Mouse (Mus musculus): ENCODE results near the gene Zfp354b. TPM values are rescaled to one million over a fixed set of nuclear protein-coding genes. Genes with fewer than 3 reads are reported as not detected.
A peak's percentile ranks its signal among the peaks of the same experiment; 100 is the strongest.

Gene Zfp354b
- polyA plus RNA-seq, 1 experiment from 2014 or later = 4.3 TPM

DNA sequence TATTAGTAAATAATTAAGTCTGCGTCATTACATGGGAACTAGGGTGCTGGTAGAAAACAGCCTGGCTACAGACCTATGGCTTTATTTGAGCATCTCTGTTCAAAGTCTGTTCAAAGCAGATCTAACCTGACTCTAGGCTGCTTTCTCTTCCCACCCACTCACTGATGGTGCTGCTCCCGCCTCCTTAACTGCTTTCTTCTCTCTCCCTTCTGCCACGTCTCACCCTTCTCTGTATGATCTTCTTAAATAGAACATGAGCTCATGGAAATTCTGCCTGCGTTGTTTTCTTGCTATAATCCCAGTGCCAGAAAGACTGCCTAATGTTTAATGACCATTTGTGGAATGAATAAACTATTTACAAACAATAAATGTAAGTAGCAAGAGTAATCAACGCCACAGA is 23.3 kb downstream of the Zfp354b start:
- peaks cover 91% of the 10 kb centered on the region for H3K36me3 ChIP-seq (ENCODE audit: control insufficient read depth, insufficient read depth, low read length)
- no peak overlapping the region for H3K4me3 ChIP-seq (replicated peaks; ENCODE audit: low read depth, low read length)
- H3K4me1 ChIP-seq (ENCODE audit: control insufficient read depth, insufficient read depth, low read length) = no peaks in the 10 kb centered on the region

DNA sequence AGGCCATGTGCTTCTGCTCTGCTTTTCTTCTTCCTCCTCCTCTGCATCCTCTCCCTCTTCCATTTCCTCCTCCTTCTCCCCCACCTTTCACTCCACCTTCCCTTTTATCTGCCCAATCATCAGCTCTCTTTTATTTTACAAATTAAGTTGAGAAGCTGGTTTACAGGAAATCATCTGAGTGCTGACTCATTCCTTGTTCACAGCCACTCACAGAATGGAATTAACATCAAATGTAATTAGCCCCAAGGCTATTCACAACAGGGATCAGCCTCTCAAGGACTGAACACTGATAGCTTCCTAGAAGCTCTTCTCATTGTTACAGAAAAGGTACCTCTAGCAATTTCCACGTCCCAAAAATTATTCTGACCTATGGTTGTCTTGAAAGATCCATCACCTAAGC is 34.1 kb downstream of the Zfp354b start:
- no peaks in the 10 kb centered on the region for H3K27me3 ChIP-seq (ENCODE audit: control insufficient read depth, insufficient read depth, low read length)
- H3K4me2 ChIP-seq (ENCODE audit: low read length) = no peak overlapping the region
- H3K9me3 ChIP-seq (ENCODE audit: control insufficient read depth, low read length) = peaks cover 66% of the 10 kb centered on the region
- no peak overlapping the region for H3K4me3 ChIP-seq (replicated peaks; ENCODE audit: low read depth, low read length)
- 88% methylated on average over 1 of the region's 1 CpGs for WGBS
- no peak overlapping the region for H3K27ac ChIP-seq (replicated peaks; ENCODE audit: low read depth, low read length)
- peaks cover 43% of the 10 kb centered on the region for H3K36me3 ChIP-seq (ENCODE audit: control insufficient read depth, insufficient read depth, low read length)
- H3K9ac ChIP-seq (replicated peaks; ENCODE audit: low read length) = no peak overlapping the region
- ATAC-seq (ENCODE audit: low FRiP score, low TSS enrichment) = no peak
- no peaks in the 10 kb centered on the region for H3K4me1 ChIP-seq (ENCODE audit: control insufficient read depth, insufficient read depth, low read length)
- no peak for DNase-seq

More for the DNA sequence above, 23.3 kb downstream of the Zfp354b start:
- DNase-seq (no peak), ATAC-seq (ENCODE audit: low FRiP score, low TSS enrichment) (no peak)
- H3K27ac ChIP-seq (replicated peaks; ENCODE audit: low read depth, low read length) = no peak overlapping the region
- 82% methylated on average over 5 of the region's 5 CpGs for WGBS
- H3K27me3 ChIP-seq (ENCODE audit: control insufficient read depth, insufficient read depth, low read length) = no peaks in the 10 kb centered on the region
- H3K4me2 ChIP-seq (ENCODE audit: low read length) = no peak overlapping the region
- peaks cover 71% of the 10 kb centered on the region for H3K9me3 ChIP-seq (ENCODE audit: control insufficient read depth, low read length)
- no peak overlapping the region for H3K9ac ChIP-seq (replicated peaks; ENCODE audit: low read length)

DNA sequence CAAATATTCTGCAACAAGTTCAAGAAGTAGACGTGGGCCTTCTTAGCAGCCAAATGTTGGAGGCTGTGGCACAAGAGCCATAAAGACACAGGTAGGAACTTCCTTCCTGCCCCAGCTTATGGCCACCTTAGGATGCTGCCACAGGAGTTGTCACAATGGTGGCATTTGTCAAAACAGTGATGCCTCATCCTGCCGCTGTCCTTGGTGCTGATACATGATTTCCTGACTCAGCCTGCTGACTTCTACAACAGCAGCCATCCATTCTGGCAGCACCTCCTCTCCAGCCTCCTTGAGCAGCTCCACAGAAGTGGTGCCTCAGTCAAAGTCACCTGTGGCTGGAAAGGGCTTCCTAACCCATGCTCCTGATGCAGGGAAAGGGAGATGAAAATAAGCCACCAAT is 39.0 kb downstream of the Zfp354b start:
- no peak overlapping the region for H3K27ac ChIP-seq (replicated peaks; ENCODE audit: low read depth, low read length)
- no peak overlapping the region for H3K4me3 ChIP-seq (replicated peaks; ENCODE audit: low read depth, low read length)
- no peak overlapping the region for H3K9ac ChIP-seq (replicated peaks; ENCODE audit: low read length)
- H3K9me3 ChIP-seq (ENCODE audit: control insufficient read depth, low read length) = peaks cover 21% of the 10 kb centered on the region
- H3K36me3 ChIP-seq (ENCODE audit: control insufficient read depth, insufficient read depth, low read length) = no peaks in the 10 kb centered on the region
- H3K4me1 ChIP-seq (ENCODE audit: control insufficient read depth, insufficient read depth, low read length) = no peaks in the 10 kb centered on the region
- ATAC-seq (ENCODE audit: low FRiP score, low TSS enrichment) (no peak), DNase-seq (no peak)
- 60% methylated on average over 2 of the region's 2 CpGs for WGBS
- no peak overlapping the region for H3K4me2 ChIP-seq (ENCODE audit: low read length)
- no peaks in the 10 kb centered on the region for H3K27me3 ChIP-seq (ENCODE audit: control insufficient read depth, insufficient read depth, low read length)

DNA sequence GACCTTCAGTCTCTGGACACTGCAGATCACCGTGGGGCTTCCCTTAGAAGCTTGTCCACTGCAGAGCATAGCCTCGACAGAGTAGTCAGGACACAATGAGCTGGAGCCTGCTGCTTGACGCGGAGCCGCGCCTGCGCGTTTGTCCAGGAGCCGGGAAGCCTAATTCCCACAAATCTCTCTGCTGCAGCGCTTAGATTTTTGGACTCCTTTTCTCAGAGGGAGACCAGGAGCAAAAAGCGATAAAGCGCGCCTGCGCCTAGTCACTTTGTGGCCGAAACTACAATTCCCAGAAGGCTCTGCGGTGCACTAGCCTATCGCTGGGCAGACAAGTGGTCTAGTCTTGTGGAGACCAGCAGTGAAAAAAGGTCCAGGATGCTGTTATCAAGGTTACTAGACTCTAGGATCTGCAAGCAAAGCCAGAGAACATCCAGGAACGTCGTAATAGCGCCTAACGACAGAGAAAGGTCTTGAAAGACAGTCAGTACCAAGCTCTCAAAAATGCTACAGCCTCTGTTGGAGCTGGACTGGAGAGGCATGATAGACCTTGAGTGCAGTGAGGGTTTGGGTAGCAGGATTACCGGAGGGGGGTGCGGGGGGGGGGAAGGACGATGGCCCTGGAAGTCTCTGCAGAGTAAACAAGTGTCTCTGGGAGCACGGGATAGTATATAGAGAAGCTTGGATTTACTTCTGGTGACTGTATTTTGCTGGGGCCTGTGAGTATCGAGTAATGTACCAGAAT is 43.9 kb downstream of the Zfp354b start, which contains the start of gene Zfp454:
TSS of gene Zfp454 (minus strand) at position 262 of the 739 bp plus-strand sequence.
- H3K4me3 ChIP-seq (replicated peaks; ENCODE audit: low read depth, low read length) = peak within 1 kb of the TSS; percentile 51
- peak within 1 kb of the TSS; percentile 80 for H3K27ac ChIP-seq (replicated peaks; ENCODE audit: low read depth, low read length)
- ATAC-seq (ENCODE audit: low FRiP score, low TSS enrichment) (peak; percentile 92), DNase-seq (peak; percentile 98)
- peaks cover 3% of the 10 kb centered on the region; the same call in 1 of the 2 replicates for H3K9me3 ChIP-seq (ENCODE audit: control insufficient read depth, low read length)
- peak within 1 kb of the TSS; percentile 84 for H3K4me2 ChIP-seq (ENCODE audit: low read length)
- peaks cover 29% of the 10 kb centered on the region for H3K36me3 ChIP-seq (ENCODE audit: control insufficient read depth, insufficient read depth, low read length)
- peaks cover 12% of the 10 kb centered on the region for H3K4me1 ChIP-seq (ENCODE audit: control insufficient read depth, insufficient read depth, low read length)
- 6% methylated on average over 26 of the region's 26 CpGs for WGBS
- no peaks in the 10 kb centered on the region for H3K27me3 ChIP-seq (ENCODE audit: control insufficient read depth, insufficient read depth, low read length)
- peak within 1 kb of the TSS; percentile 68 for H3K9ac ChIP-seq (replicated peaks; ENCODE audit: low read length)

DNA sequence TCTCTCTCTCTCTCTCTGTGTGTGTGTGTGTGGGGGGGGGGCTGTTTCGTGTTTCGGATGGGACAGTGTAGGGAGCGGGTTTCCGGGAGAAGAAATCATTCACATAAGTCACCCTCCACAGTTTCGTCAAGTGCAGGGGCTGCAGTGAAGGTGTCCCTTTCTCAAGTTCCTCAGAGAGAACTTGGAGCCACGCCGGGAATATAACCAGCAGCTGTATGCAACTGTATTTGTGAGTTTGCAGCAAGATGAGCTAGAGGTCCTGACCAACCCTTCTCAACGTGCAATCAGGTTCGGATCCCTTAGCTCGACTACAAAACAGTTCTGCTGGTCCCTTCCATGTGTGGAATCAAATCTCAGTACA is 44.5 kb downstream of the Zfp354b start:
- ATAC-seq (ENCODE audit: low FRiP score, low TSS enrichment) (peak; percentile 7; the same call in 1 of the 2 replicates), DNase-seq (no peak)

DNA sequence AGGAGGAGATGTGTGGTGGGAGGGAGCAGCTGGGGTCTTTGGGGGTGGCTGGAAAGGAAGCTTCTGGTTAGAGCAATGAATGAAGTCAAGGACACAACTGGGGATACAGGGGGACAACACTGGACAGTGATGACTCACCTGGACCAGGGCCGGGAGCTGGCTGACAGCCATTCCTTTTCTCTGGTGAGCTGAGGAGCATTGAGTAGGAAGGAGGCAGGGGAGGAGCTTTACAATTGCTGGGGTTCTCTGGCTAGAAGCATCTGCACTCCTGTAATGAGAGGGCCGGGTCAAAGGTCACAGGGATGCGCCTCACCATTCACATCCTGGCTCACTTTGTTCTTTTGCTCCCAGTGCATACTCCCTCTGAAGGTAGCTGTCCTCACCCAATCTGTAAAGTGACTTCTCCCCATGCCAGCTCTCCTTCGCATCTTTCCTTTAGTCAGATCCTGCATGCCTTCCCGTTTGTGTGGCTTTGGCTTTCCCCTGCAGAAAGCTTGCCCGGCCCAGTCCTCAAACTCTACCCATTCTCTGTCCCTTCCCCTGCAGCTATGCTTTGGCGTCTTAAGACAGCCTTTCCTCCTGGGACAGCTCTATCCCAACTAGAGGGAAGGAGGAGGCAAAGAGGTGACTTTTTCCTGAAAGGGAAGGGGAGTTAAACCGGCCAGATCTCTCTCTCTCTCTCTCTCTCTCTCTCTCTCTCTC is 45.1 kb downstream of the Zfp354b start:
- Histone ChIP-seq H3K4me2 (ENCODE audit: low read length) (peak overlapping the region; percentile 84), H3K4me3 (replicated peaks; ENCODE audit: low read depth, low read length) (peak overlapping the region; percentile 51), H3K36me3 (ENCODE audit: control insufficient read depth, insufficient read depth, low read length) (peaks cover 41% of the 10 kb centered on the region), H3K27me3 (ENCODE audit: control insufficient read depth, insufficient read depth, low read length) (no peaks in the 10 kb centered on the region), H3K4me1 (ENCODE audit: control insufficient read depth, insufficient read depth, low read length) (peaks cover 12% of the 10 kb centered on the region), H3K9me3 (ENCODE audit: control insufficient read depth, low read length) (no peaks in the 10 kb centered on the region), H3K9ac (replicated peaks; ENCODE audit: low read length) (peak overlapping the region; percentile 68), H3K27ac (replicated peaks; ENCODE audit: low read depth, low read length) (no peak overlapping the region)
- 42% methylated on average over 8 of the region's 8 CpGs for WGBS
- DNase-seq (peak; percentile 25), ATAC-seq (ENCODE audit: low FRiP score, low TSS enrichment) (no peak)

More for the DNA sequence above, 44.5 kb downstream of the Zfp354b start:
- H3K9me3 ChIP-seq (ENCODE audit: control insufficient read depth, low read length) = no peaks in the 10 kb centered on the region
- H3K4me2 ChIP-seq (ENCODE audit: low read length) = peak overlapping the region; percentile 84
- H3K36me3 ChIP-seq (ENCODE audit: control insufficient read depth, insufficient read depth, low read length) = peaks cover 35% of the 10 kb centered on the region
- WGBS = 27% methylated on average over 10 of the region's 10 CpGs
- H3K9ac ChIP-seq (replicated peaks; ENCODE audit: low read length) = peak overlapping the region; percentile 68
- H3K27ac ChIP-seq (replicated peaks; ENCODE audit: low read depth, low read length) = peak overlapping the region; percentile 80
- no peaks in the 10 kb centered on the region for H3K27me3 ChIP-seq (ENCODE audit: control insufficient read depth, insufficient read depth, low read length)
- peaks cover 12% of the 10 kb centered on the region for H3K4me1 ChIP-seq (ENCODE audit: control insufficient read depth, insufficient read depth, low read length)
- peak overlapping the region; percentile 51 for H3K4me3 ChIP-seq (replicated peaks; ENCODE audit: low read depth, low read length)

DNA sequence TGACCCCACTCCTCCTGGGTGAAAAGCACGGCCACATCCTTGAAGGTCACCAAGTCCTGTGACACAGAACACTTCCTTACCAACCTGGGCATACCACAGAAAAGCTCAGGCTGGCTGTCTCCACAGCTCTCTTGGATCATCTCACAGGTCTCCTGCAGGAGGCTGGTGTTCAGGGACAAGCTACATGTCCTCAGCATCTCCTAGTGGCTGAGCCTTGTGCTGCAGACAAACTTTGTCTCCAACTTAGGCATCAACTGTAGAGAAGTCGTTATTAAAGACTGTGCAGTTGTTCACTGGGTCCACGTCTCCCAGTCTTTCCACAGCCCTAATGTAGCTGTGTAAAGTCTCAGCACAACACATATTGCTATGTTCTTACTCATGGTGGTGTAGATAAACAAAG is 47.7 kb downstream of the Zfp354b start:
- Histone ChIP-seq H3K4me2 (ENCODE audit: low read length) (no peak overlapping the region), H3K27ac (replicated peaks; ENCODE audit: low read depth, low read length) (no peak overlapping the region), H3K4me1 (ENCODE audit: control insufficient read depth, insufficient read depth, low read length) (peaks cover 12% of the 10 kb centered on the region), H3K9me3 (ENCODE audit: control insufficient read depth, low read length) (no peaks in the 10 kb centered on the region; the same call in 1 of the 2 replicates), H3K27me3 (ENCODE audit: control insufficient read depth, insufficient read depth, low read length) (no peaks in the 10 kb centered on the region), H3K4me3 (replicated peaks; ENCODE audit: low read depth, low read length) (no peak overlapping the region), H3K9ac (replicated peaks; ENCODE audit: low read length) (no peak overlapping the region), H3K36me3 (ENCODE audit: control insufficient read depth, insufficient read depth, low read length) (peaks cover 65% of the 10 kb centered on the region)
- 85% methylated on average over 3 of the region's 3 CpGs for whole genome bisulfite sequencing
- no peak for DNase-seq
- no peak for ATAC-seq (ENCODE audit: low FRiP score, low TSS enrichment)

DNA sequence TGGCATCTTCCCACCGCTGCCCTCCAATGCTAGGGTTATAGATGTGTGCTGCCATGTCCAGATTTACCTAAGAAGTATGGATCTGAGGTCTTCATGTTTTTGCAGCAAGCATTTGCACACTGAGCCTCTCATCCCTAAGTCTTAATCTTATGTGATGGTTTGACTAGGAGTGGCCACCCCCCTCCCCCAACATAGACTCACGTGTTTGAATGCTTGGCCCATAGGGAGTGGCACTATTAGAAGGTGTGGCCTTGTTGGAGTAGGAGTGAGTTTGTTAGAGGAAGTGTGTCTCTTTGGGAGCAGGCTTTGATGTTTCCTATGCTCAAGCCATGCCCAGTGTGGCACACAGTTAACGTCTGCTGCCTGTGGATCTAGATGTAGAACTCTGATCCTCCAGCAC is 52.8 kb downstream of the Zfp354b start:
- Histone ChIP-seq H3K27ac (replicated peaks; ENCODE audit: low read depth, low read length) (no peak overlapping the region), H3K9ac (replicated peaks; ENCODE audit: low read length) (no peak overlapping the region), H3K36me3 (ENCODE audit: control insufficient read depth, insufficient read depth, low read length) (peaks cover 89% of the 10 kb centered on the region), H3K4me3 (replicated peaks; ENCODE audit: low read depth, low read length) (no peak overlapping the region), H3K27me3 (ENCODE audit: control insufficient read depth, insufficient read depth, low read length) (no peaks in the 10 kb centered on the region), H3K4me1 (ENCODE audit: control insufficient read depth, insufficient read depth, low read length) (no peaks in the 10 kb centered on the region), H3K9me3 (ENCODE audit: control insufficient read depth, low read length) (peaks cover 21% of the 10 kb centered on the region), H3K4me2 (ENCODE audit: low read length) (no peak overlapping the region)
- no peak for ATAC-seq (ENCODE audit: low FRiP score, low TSS enrichment)
- DNase-seq = no peak
- 94% methylated on average over 3 of the region's 3 CpGs for WGBS

All from midbrain, embryonic 14.5 days (tissue).